Comparison of ENCODE assay signal across 8 mouse cellular contexts in the genomic region with DNA sequence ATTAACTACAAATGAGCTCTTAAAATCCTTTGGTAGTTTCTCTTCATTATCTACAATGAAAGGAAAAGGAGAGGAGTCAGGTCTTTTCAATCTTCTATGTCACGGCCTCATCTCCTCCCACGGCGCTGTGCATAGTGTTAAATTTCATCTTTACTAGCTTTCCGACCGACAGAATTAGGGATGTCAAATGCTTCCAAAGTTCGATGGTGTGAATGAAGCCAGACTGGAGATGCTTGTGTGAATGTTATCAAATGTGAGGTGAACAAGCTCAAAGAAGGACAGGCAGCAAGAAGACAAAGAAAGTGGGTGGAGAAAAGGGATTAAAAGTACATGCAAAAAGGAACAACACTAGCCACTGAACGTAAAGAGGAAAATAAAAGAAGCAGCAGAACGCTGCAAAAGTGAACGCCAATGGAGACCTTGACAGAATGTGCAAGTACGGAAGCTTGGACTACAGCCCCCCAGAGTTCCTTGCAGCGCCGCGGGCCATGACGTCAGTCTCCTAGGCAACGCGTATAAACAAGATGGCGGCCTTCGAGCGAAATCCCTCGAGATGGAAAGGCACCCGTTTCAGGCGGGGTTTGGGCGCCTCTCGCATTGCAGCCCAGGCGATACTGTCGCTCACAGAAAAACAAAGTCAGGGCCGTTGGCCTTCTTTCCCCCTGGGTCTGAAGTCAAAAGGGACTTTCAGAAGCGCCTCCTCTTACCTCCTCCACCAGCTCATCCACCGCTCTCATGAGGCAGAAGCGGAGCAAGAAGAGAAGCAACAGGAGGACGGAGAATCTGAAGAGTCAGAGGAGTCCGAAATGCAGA. TPM values are rescaled to one million over a fixed set of nuclear protein-coding genes. Genes with fewer than 3 reads are reported as not detected.
A peak's percentile ranks its signal among the peaks of the same experiment; 100 is the strongest.
DNase-seq lines count a peak whose midpoint lies in the region; ATAC-seq and TF ChIP-seq lines count a peak whose summit lies in the region.

A gene (plus strand): TSS at position 516 of the 813 bp plus-strand sequence.

- H3K36me3 ChIP-seq in embryonic facial prominence, embryonic 15.5 days, result no peaks in the 10 kb centered on the region
- H3K36me3 ChIP-seq in heart, embryonic 12.5 days, result no peaks in the 10 kb centered on the region
- H3K36me3 ChIP-seq in kidney, postnatal 0 days (ENCODE audit: insufficient read depth, low read length), result no peaks in the 10 kb centered on the region
- H3K36me3 ChIP-seq in liver, embryonic 11.5 days (ENCODE audit: control insufficient read depth, insufficient read depth, low read length), result no peaks in the 10 kb centered on the region
- no peaks in the 10 kb centered on the region for H3K36me3 ChIP-seq in stomach, embryonic 14.5 days (ENCODE audit: control insufficient read depth, insufficient read depth, low read length)

- peak within 1 kb of the TSS; percentile 82 for H3K4me2 ChIP-seq in embryonic facial prominence, embryonic 15.5 days (replicated peaks)
- H3K4me2 ChIP-seq in heart, embryonic 12.5 days, result peak within 1 kb of the TSS; percentile 80
- peak within 1 kb of the TSS; percentile 69 for H3K4me2 ChIP-seq in kidney, postnatal 0 days (ENCODE audit: low read length)
- peak within 1 kb of the TSS; percentile 86 for H3K4me2 ChIP-seq in liver, embryonic 11.5 days
- H3K4me2 ChIP-seq in stomach, embryonic 14.5 days (replicated peaks; ENCODE audit: low read depth, low read length), result peak within 1 kb of the TSS; percentile 94

- peak within 1 kb of the TSS; percentile 43 for H3K9ac ChIP-seq in embryonic facial prominence, embryonic 15.5 days
- H3K9ac ChIP-seq in heart, embryonic 12.5 days, result peak within 1 kb of the TSS; percentile 67
- peak within 1 kb of the TSS; percentile 49 for H3K9ac ChIP-seq in kidney, postnatal 0 days (ENCODE audit: low read depth, low read length)
- H3K9ac ChIP-seq in liver, embryonic 11.5 days (ENCODE audit: low read depth, low read length), result peak within 1 kb of the TSS; percentile 56
- H3K9ac ChIP-seq in stomach, embryonic 14.5 days (replicated peaks; ENCODE audit: low read depth, low read length), result peak within 1 kb of the TSS; percentile 52

- peak; percentile 91 for ATAC-seq in embryonic facial prominence, embryonic 15.5 days (ENCODE audit: insufficient number of reproducible peaks, low FRiP score, low TSS enrichment, low read depth)
- peak; percentile 87 for ATAC-seq in heart, embryonic 12.5 days (ENCODE audit: insufficient number of reproducible peaks, low FRiP score)
- ATAC-seq in kidney, postnatal 0 days (replicated peaks; ENCODE audit: low FRiP score, low read depth), result peak; percentile 96
- ATAC-seq in liver, embryonic 11.5 days (replicated peaks; ENCODE audit: low FRiP score), result peak; percentile 92
- ATAC-seq in stomach, embryonic 14.5 days (ENCODE audit: insufficient number of reproducible peaks, insufficient read depth, low FRiP score, low read depth), result peak; percentile 92

- no peak for TF ChIP-seq CTCF in bone marrow, adult 2 months (IDR thresholded peaks at IDR 0.05; ENCODE audit: control insufficient read depth, insufficient read depth, low read length)
- TF ChIP-seq CTCF in kidney, postnatal 0 days (IDR thresholded peaks at IDR 0.05; ENCODE audit: low read depth), result no peak

- no peak for TF ChIP-seq POLR2A in bone marrow, adult 2 months (IDR thresholded peaks at IDR 0.05; ENCODE audit: borderline replicate concordance, control insufficient read depth, low read depth, low read length)

- no peaks in the 10 kb centered on the region for H3K9me3 ChIP-seq in embryonic facial prominence, embryonic 15.5 days (replicated peaks)
- no peaks in the 10 kb centered on the region for H3K9me3 ChIP-seq in heart, embryonic 12.5 days (replicated peaks)
- no peaks in the 10 kb centered on the region for H3K9me3 ChIP-seq in kidney, postnatal 0 days (replicated peaks; ENCODE audit: low read length)
- no peaks in the 10 kb centered on the region for H3K9me3 ChIP-seq in liver, embryonic 11.5 days (ENCODE audit: control insufficient read depth, low read length)
- H3K9me3 ChIP-seq in stomach, embryonic 14.5 days (ENCODE audit: control insufficient read depth, low read depth, low read length), result no peaks in the 10 kb centered on the region

- WGBS in bone marrow, adult 2 months, result 7% methylated on average over 32 of the region's 32 CpGs
- 3% methylated on average over 32 of the region's 32 CpGs for WGBS in embryonic facial prominence, embryonic 15.5 days
- WGBS in heart, embryonic 12.5 days, result 5% methylated on average over 32 of the region's 32 CpGs
- 2% methylated on average over 32 of the region's 32 CpGs for WGBS in kidney, postnatal 0 days
- 6% methylated on average over 32 of the region's 32 CpGs for WGBS in liver, embryonic 11.5 days
- WGBS in stomach, embryonic 14.5 days, result 3% methylated on average over 31 of the region's 32 CpGs

- H3K27me3 ChIP-seq in embryonic facial prominence, embryonic 15.5 days, result no peaks in the 10 kb centered on the region
- 0 out of 2 replicates have a peak, but pooled peaks cover 5% of the 10 kb centered on the region for H3K27me3 ChIP-seq in heart, embryonic 12.5 days (replicated peaks)
- no peaks in the 10 kb centered on the region for H3K27me3 ChIP-seq in kidney, postnatal 0 days (ENCODE audit: insufficient read depth, low read length)
- H3K27me3 ChIP-seq in liver, embryonic 11.5 days (replicated peaks; ENCODE audit: control insufficient read depth, insufficient read depth, low read length), result no peaks in the 10 kb centered on the region
- no peaks in the 10 kb centered on the region for H3K27me3 ChIP-seq in stomach, embryonic 14.5 days (ENCODE audit: control insufficient read depth, insufficient read depth, low read length)

- no peak within 1 kb of the TSS for H3K27ac ChIP-seq in bone marrow, adult 2 months (ENCODE audit: control insufficient read depth, insufficient read depth, low read depth, low read length, poor library complexity)
- peak within 1 kb of the TSS; percentile 52; the same call in 1 of the 2 replicates for H3K27ac ChIP-seq in embryonic facial prominence, embryonic 15.5 days (replicated peaks)
- no peak within 1 kb of the TSS; the same call in 1 of the 2 replicates for H3K27ac ChIP-seq in heart, embryonic 12.5 days (ENCODE audit: poor library complexity, severe bottlenecking)
- no peak within 1 kb of the TSS for H3K27ac ChIP-seq in kidney, postnatal 0 days
- no peak within 1 kb of the TSS for H3K27ac ChIP-seq in liver, embryonic 11.5 days (ENCODE audit: low read depth, low read length)
- peak within 1 kb of the TSS; percentile 23; the same call in 1 of the 2 replicates for H3K27ac ChIP-seq in stomach, embryonic 14.5 days (ENCODE audit: low read length)

- DNase-seq in A20 (ENCODE audit: low read depth, low spot score), result peak; percentile 88
- DNase-seq in kidney, postnatal 0 days (ENCODE audit: low spot score), result peak; percentile 94
- DNase-seq in liver, embryonic 11.5 days (ENCODE audit: low spot score), result peak; percentile 82
- peak; percentile 91 for DNase-seq in naive thymus-derived CD4-positive, alpha-beta T cell, adult 2 months (ENCODE audit: low read depth)

- no peaks in the 10 kb centered on the region; the same call in 1 of the 2 replicates for H3K4me1 ChIP-seq in bone marrow, adult 2 months (ENCODE audit: control insufficient read depth, insufficient read depth, low read length)
- peaks cover 5% of the 10 kb centered on the region; the same call in 1 of the 2 replicates for H3K4me1 ChIP-seq in embryonic facial prominence, embryonic 15.5 days
- 0 out of 2 replicates have a peak, but pooled peaks cover 1% of the 10 kb centered on the region for H3K4me1 ChIP-seq in heart, embryonic 12.5 days (replicated peaks)
- no peaks in the 10 kb centered on the region for H3K4me1 ChIP-seq in kidney, postnatal 0 days (replicated peaks; ENCODE audit: insufficient read depth, low read length)
- H3K4me1 ChIP-seq in liver, embryonic 11.5 days (replicated peaks; ENCODE audit: control insufficient read depth, insufficient read depth, low read length), result peaks cover 7% of the 10 kb centered on the region
- 0 out of 2 replicates have a peak, but pooled peaks cover 6% of the 10 kb centered on the region for H3K4me1 ChIP-seq in stomach, embryonic 14.5 days (ENCODE audit: control insufficient read depth, insufficient read depth, low read length)

- peak within 1 kb of the TSS; percentile 52 for H3K4me3 ChIP-seq in bone marrow, adult 2 months (replicated peaks; ENCODE audit: control insufficient read depth, low read depth, low read length)
- peak within 1 kb of the TSS; percentile 68 for H3K4me3 ChIP-seq in embryonic facial prominence, embryonic 15.5 days (replicated peaks)
- peak within 1 kb of the TSS; percentile 77 for H3K4me3 ChIP-seq in heart, embryonic 12.5 days
- peak within 1 kb of the TSS; percentile 56 for H3K4me3 ChIP-seq in kidney, postnatal 0 days (replicated peaks; ENCODE audit: low read depth, low read length)
- H3K4me3 ChIP-seq in liver, embryonic 11.5 days (ENCODE audit: low read depth, low read length), result peak within 1 kb of the TSS; percentile 63
- H3K4me3 ChIP-seq in stomach, embryonic 14.5 days (ENCODE audit: low read depth, low read length), result peak within 1 kb of the TSS; percentile 57

RNA-seq across cellular contexts. Expression of the gene that starts here (rescaled TPM):
- polyA plus RNA-seq in bone marrow, adult 2 months (2011; ENCODE audit: insufficient read depth, insufficient read length, low replicate concordance, missing spikeins), result not detected in 2 replicates
- 1.8 and 3.3 TPM in 2 replicates for polyA plus RNA-seq in embryonic facial prominence, embryonic 15.5 days (2015; fragmentation: Nextera tagmentation; extraction: Ambion mirVana)
- 0.65 and 1.1 TPM in 2 replicates for polyA plus RNA-seq in heart, embryonic 12.5 days (2016; fragmentation: Nextera tagmentation; extraction: Ambion mirVana)
- polyA plus RNA-seq in kidney, postnatal 0 days (2015; fragmentation: Nextera tagmentation; extraction: Ambion mirVana), result 1.2 and 1.3 TPM in 2 replicates
- 0.67 and 1.1 TPM in 2 replicates for polyA plus RNA-seq in liver, embryonic 11.5 days (2014; fragmentation: Nextera tagmentation; extraction: Ambion mirVana)
- 1.1 and 1.4 TPM in 2 replicates for polyA plus RNA-seq in stomach, embryonic 14.5 days (2014; fragmentation: Nextera tagmentation; extraction: Ambion mirVana)

Comparison
In these comparisons a context has a peak if more than half of its experiments do, and no peak if none do; other contexts are left out.
1. H3K27ac ChIP-seq: peak in embryonic facial prominence, embryonic 15.5 days (single experiment) and stomach, embryonic 14.5 days (single experiment); none in bone marrow, adult 2 months (single experiment), heart, embryonic 12.5 days (single experiment), kidney, postnatal 0 days (single experiment) and liver, embryonic 11.5 days (single experiment).
2. Peak in every context shown above with its lines, with median percentiles within 50 percentile points of each other: DNase-seq, H3K4me3 ChIP-seq, ATAC-seq, H3K4me2 ChIP-seq and H3K9ac ChIP-seq.